Comparison of ENCODE assay signal across 12 mouse cellular contexts in the genomic region with DNA sequence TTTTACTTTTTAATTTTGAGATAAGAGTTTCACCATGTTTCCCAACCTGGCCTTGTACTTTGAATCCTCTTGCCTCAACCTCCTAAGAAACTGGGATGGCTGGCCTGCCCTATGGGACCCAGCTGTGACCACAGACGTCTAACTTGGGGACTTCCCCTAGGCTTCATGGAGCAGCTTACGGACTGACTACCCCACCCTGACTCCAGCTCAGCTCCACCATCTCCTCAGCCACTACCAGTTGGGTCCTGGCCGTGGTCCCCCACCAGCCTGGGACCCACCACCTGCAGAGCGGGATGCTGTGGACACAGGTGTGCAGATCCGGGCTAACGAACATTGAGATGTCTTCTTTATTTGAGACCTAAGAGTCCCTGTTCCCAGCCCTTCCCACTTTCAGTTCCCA. TPM values are rescaled to one million over a fixed set of nuclear protein-coding genes. Genes with fewer than 3 reads are reported as not detected.
DNase-seq lines count a peak whose midpoint lies in the region; ATAC-seq and TF ChIP-seq lines count a peak whose summit lies in the region.
"Had no signal": no experiment of that assay in that cellular context is flagged by ENCODE, and none has a peak within 500 bp of the region (broad histone marks: within the 10 kb centered on the region; RNA-seq: fewer than 3 reads in every experiment).

No protein-coding gene starts in this region.

- no peaks in the 10 kb centered on the region for H3K9me3 ChIP-seq in heart, embryonic 12.5 days (replicated peaks)
- 0 out of 2 replicates have a peak, but pooled peaks cover 4% of the 10 kb centered on the region for H3K9me3 ChIP-seq in midbrain, embryonic 10.5 days (replicated peaks)
- H3K9me3 ChIP-seq in midbrain, postnatal 0 days (ENCODE audit: low read length), result no peaks in the 10 kb centered on the region
- H3K9me3 ChIP-seq in hindbrain, embryonic 16.5 days (ENCODE audit: control insufficient read depth, low read length), result no peaks in the 10 kb centered on the region
- H3K9me3 ChIP-seq in stomach, embryonic 15.5 days, result no peaks in the 10 kb centered on the region

- H3K27ac ChIP-seq in heart, embryonic 12.5 days (ENCODE audit: poor library complexity, severe bottlenecking), result no peak overlapping the region
- H3K27ac ChIP-seq in midbrain, embryonic 10.5 days (replicated peaks), result no peak overlapping the region
- no peak overlapping the region for H3K27ac ChIP-seq in midbrain, postnatal 0 days (ENCODE audit: low read depth, low read length)
- no peak overlapping the region for H3K27ac ChIP-seq in hindbrain, embryonic 16.5 days (ENCODE audit: low read depth, low read length)
- no peak overlapping the region for H3K27ac ChIP-seq in stomach, embryonic 15.5 days

- ATAC-seq in heart, embryonic 12.5 days (ENCODE audit: insufficient number of reproducible peaks, low FRiP score), result no peak
- ATAC-seq in midbrain, postnatal 0 days (ENCODE audit: low FRiP score), result no peak
- no peak for ATAC-seq in hindbrain, embryonic 16.5 days
- ATAC-seq in stomach, embryonic 15.5 days (ENCODE audit: insufficient read depth, low FRiP score, low read depth), result no peak
- ATAC-seq in inflammation-experienced regulatory T-cells, adult 6 months, result no peak

- H3K4me1 ChIP-seq in heart, embryonic 12.5 days (replicated peaks), result peaks cover 73% of the 10 kb centered on the region
- H3K4me1 ChIP-seq in midbrain, embryonic 10.5 days, result peaks cover 46% of the 10 kb centered on the region
- peaks cover 7% of the 10 kb centered on the region; the same call in 1 of the 2 replicates for H3K4me1 ChIP-seq in midbrain, postnatal 0 days (ENCODE audit: insufficient read depth, low read length)
- H3K4me1 ChIP-seq in hindbrain, embryonic 16.5 days (ENCODE audit: control insufficient read depth, insufficient read depth, low read depth, low read length), result peaks cover 15% of the 10 kb centered on the region
- H3K4me1 ChIP-seq in stomach, embryonic 15.5 days, result peaks cover 37% of the 10 kb centered on the region

- H3K27me3 ChIP-seq in heart, embryonic 12.5 days (replicated peaks), result no peaks in the 10 kb centered on the region; the same call in 1 of the 2 replicates
- peaks cover 35% of the 10 kb centered on the region for H3K27me3 ChIP-seq in midbrain, embryonic 10.5 days (ENCODE audit: low read depth, poor library complexity, severe bottlenecking)
- no peaks in the 10 kb centered on the region for H3K27me3 ChIP-seq in midbrain, postnatal 0 days (ENCODE audit: insufficient read depth, low read length)
- H3K27me3 ChIP-seq in hindbrain, embryonic 16.5 days (replicated peaks; ENCODE audit: control insufficient read depth, insufficient read depth, low read length), result no peaks in the 10 kb centered on the region
- H3K27me3 ChIP-seq in stomach, embryonic 15.5 days (replicated peaks), result no peaks in the 10 kb centered on the region; the same call in 1 of the 2 replicates

- no peak overlapping the region for H3K9ac ChIP-seq in heart, embryonic 12.5 days
- no peak overlapping the region for H3K9ac ChIP-seq in midbrain, postnatal 0 days (replicated peaks; ENCODE audit: low read length, poor library complexity, severe bottlenecking)
- H3K9ac ChIP-seq in hindbrain, embryonic 16.5 days (ENCODE audit: low read depth, low read length), result no peak overlapping the region
- no peak overlapping the region for H3K9ac ChIP-seq in stomach, embryonic 15.5 days

- no peak for DNase-seq in heart, postnatal 14 days
- no peak for DNase-seq in midbrain, embryonic 10.5 days (ENCODE audit: low spot score)
- DNase-seq in midbrain, postnatal 0 days (ENCODE audit: low spot score), result no peak
- no peak for DNase-seq in c-Kit-positive CD71-positive TER-119-positive erythroid progenitor cells, embryonic 14.5 days (ENCODE audit: low spot score)
- DNase-seq: left cerebral cortex, postnatal 4 days; lung, postnatal 4 days had no signal

- H3K4me3 ChIP-seq in heart, embryonic 12.5 days, result peak overlapping the region; percentile 24; the same call in 1 of the 2 replicates
- peak overlapping the region; percentile 46; the same call in 1 of the 2 replicates for H3K4me3 ChIP-seq in midbrain, embryonic 10.5 days
- H3K4me3 ChIP-seq in midbrain, postnatal 0 days (ENCODE audit: low read depth, low read length), result no peak overlapping the region
- H3K4me3 ChIP-seq in hindbrain, embryonic 16.5 days (ENCODE audit: low read length), result no peak overlapping the region
- H3K4me3 ChIP-seq in stomach, embryonic 15.5 days (replicated peaks), result no peak overlapping the region

- TF ChIP-seq CTCF in midbrain, postnatal 0 days (IDR thresholded peaks at IDR 0.05), result no peak

- H3K4me2 ChIP-seq in heart, embryonic 12.5 days, result no peak overlapping the region
- H3K4me2 ChIP-seq in midbrain, postnatal 0 days (ENCODE audit: low read depth, low read length, poor library complexity, severe bottlenecking), result no peak overlapping the region; the same call in 1 of the 2 replicates
- peak overlapping the region; percentile 68 for H3K4me2 ChIP-seq in hindbrain, embryonic 16.5 days (ENCODE audit: low read length)
- peak overlapping the region; percentile 52 for H3K4me2 ChIP-seq in stomach, embryonic 15.5 days

- H3K36me3 ChIP-seq in heart, embryonic 12.5 days, result peaks cover 17% of the 10 kb centered on the region
- H3K36me3 ChIP-seq in midbrain, embryonic 10.5 days, result peaks cover 11% of the 10 kb centered on the region
- H3K36me3 ChIP-seq in midbrain, postnatal 0 days (ENCODE audit: insufficient read depth, low read length), result peaks cover 17% of the 10 kb centered on the region; the same call in 1 of the 2 replicates
- H3K36me3 ChIP-seq in hindbrain, embryonic 16.5 days (ENCODE audit: control insufficient read depth, insufficient read depth, low read length), result peaks cover 7% of the 10 kb centered on the region
- H3K36me3 ChIP-seq in stomach, embryonic 15.5 days, result 0 out of 2 replicates have a peak, but pooled peaks cover 7% of the 10 kb centered on the region

- intact Hi-C loops in heart, postnatal 14 days (cut with DNase I), result no loop called here

- 96% methylated on average over 6 of the region's 6 CpGs for WGBS in heart, embryonic 12.5 days
- 96% methylated on average over 6 of the region's 6 CpGs for WGBS in midbrain, embryonic 10.5 days
- WGBS in midbrain, postnatal 0 days, result 89% methylated on average over 6 of the region's 6 CpGs
- WGBS in hindbrain, embryonic 16.5 days, result 98% methylated on average over 6 of the region's 6 CpGs
- WGBS in stomach, embryonic 15.5 days, result 92% methylated on average over 6 of the region's 6 CpGs

RNA-seq across cellular contexts. Expression of a gene that starts 2.1 kb away (rescaled TPM):
- polyA plus RNA-seq in heart, embryonic 12.5 days (2016; fragmentation: Nextera tagmentation; extraction: Ambion mirVana), result 3.3 and 5.4 TPM in 2 replicates
- 1 to 10 TPM; 6.4 to 6.9 TPM for total RNA-seq in heart, postnatal 14 days (2021)
- polyA plus RNA-seq in midbrain, embryonic 10.5 days (2016; fragmentation: Nextera tagmentation; extraction: Ambion mirVana), result 2.1 and 3.3 TPM in 2 replicates
- total RNA-seq in midbrain, postnatal 0 days (2014; rRNA removed), result 2.7 and 3.3 TPM in 2 replicates
- 2.8 and 3.0 TPM in 2 replicates for polyA plus RNA-seq in midbrain, postnatal 0 days (2015; fragmentation: Nextera tagmentation; extraction: Ambion mirVana)
- 2.9 and 5.2 TPM in 2 replicates for polyA plus RNA-seq in hindbrain, embryonic 16.5 days (2015; fragmentation: Nextera tagmentation; extraction: Ambion mirVana)
- 7.4 and 9.5 TPM in 2 replicates for polyA plus RNA-seq in stomach, embryonic 15.5 days (2015; fragmentation: Nextera tagmentation; extraction: Ambion mirVana)
- polyA plus RNA-seq in inflammation-experienced regulatory T-cells, adult 6 months (2017; shearing (Covaris generic)), result not detected
- total RNA-seq: hematopoietic stem cell, adult 5-6 weeks had no signal

RNA-seq across cellular contexts. Expression of a gene that starts 10.4 kb away (rescaled TPM):
- 36.1 and 38.1 TPM in 2 replicates for polyA plus RNA-seq in heart, embryonic 12.5 days (2016; fragmentation: Nextera tagmentation; extraction: Ambion mirVana)
- 10 to 100 TPM; 42.6 to 42.8 TPM for total RNA-seq in heart, postnatal 14 days (2021)
- 4.8 and 5.5 TPM in 2 replicates for polyA plus RNA-seq in midbrain, embryonic 10.5 days (2016; fragmentation: Nextera tagmentation; extraction: Ambion mirVana)
- 36.0 and 38.5 TPM in 2 replicates for total RNA-seq in midbrain, postnatal 0 days (2014; rRNA removed)
- 24.0 and 25.1 TPM in 2 replicates for polyA plus RNA-seq in midbrain, postnatal 0 days (2015; fragmentation: Nextera tagmentation; extraction: Ambion mirVana)
- polyA plus RNA-seq in hindbrain, embryonic 16.5 days (2015; fragmentation: Nextera tagmentation; extraction: Ambion mirVana), result 16.7 and 17.5 TPM in 2 replicates
- polyA plus RNA-seq in stomach, embryonic 15.5 days (2015; fragmentation: Nextera tagmentation; extraction: Ambion mirVana), result 11.0 and 11.6 TPM in 2 replicates
- polyA plus RNA-seq in inflammation-experienced regulatory T-cells, adult 6 months (2017; shearing (Covaris generic)), result under 1 TPM in 1 of 3 experiments, not detected in 2; 0.17 TPM
- total RNA-seq: common myeloid progenitor, adult 5-6 weeks; hematopoietic stem cell, adult 5-6 weeks had no signal

RNA-seq across cellular contexts. Expression of a gene that starts 16.1 kb away (rescaled TPM):
- polyA plus RNA-seq in heart, embryonic 12.5 days (2016; fragmentation: Nextera tagmentation; extraction: Ambion mirVana), result 0.35 and 0.65 TPM in 2 replicates
- under 1 TPM; 0.54 to 0.67 TPM for total RNA-seq in heart, postnatal 14 days (2021)
- polyA plus RNA-seq in midbrain, embryonic 10.5 days (2016; fragmentation: Nextera tagmentation; extraction: Ambion mirVana), result 0.16 TPM in 1 of 2 replicates, not detected in the other
- 0.11 TPM in 1 of 2 replicates, not detected in the other for total RNA-seq in midbrain, postnatal 0 days (2014; rRNA removed)
- 0.11 TPM in 1 of 2 replicates, not detected in the other for polyA plus RNA-seq in midbrain, postnatal 0 days (2015; fragmentation: Nextera tagmentation; extraction: Ambion mirVana)
- not detected in 2 replicates for polyA plus RNA-seq in hindbrain, embryonic 16.5 days (2015; fragmentation: Nextera tagmentation; extraction: Ambion mirVana)
- polyA plus RNA-seq in stomach, embryonic 15.5 days (2015; fragmentation: Nextera tagmentation; extraction: Ambion mirVana), result 0.19 and 0.31 TPM in 2 replicates
- not detected for polyA plus RNA-seq in inflammation-experienced regulatory T-cells, adult 6 months (2017; shearing (Covaris generic))
- total RNA-seq: hematopoietic stem cell, adult 5-6 weeks had no signal

RNA-seq across cellular contexts. Expression of a gene that starts 20.6 kb away (rescaled TPM):
- not detected in 2 replicates for polyA plus RNA-seq in heart, embryonic 12.5 days (2016; fragmentation: Nextera tagmentation; extraction: Ambion mirVana)
- under 1 TPM in 1 of 2 experiments, not detected in 1; 0.12 TPM for total RNA-seq in heart, postnatal 14 days (2021)
- polyA plus RNA-seq in midbrain, embryonic 10.5 days (2016; fragmentation: Nextera tagmentation; extraction: Ambion mirVana), result not detected in 2 replicates
- not detected in 2 replicates for total RNA-seq in midbrain, postnatal 0 days (2014; rRNA removed)
- not detected in 2 replicates for polyA plus RNA-seq in midbrain, postnatal 0 days (2015; fragmentation: Nextera tagmentation; extraction: Ambion mirVana)
- polyA plus RNA-seq in hindbrain, embryonic 16.5 days (2015; fragmentation: Nextera tagmentation; extraction: Ambion mirVana), result not detected in 2 replicates
- 0.76 and 0.84 TPM in 2 replicates for polyA plus RNA-seq in stomach, embryonic 15.5 days (2015; fragmentation: Nextera tagmentation; extraction: Ambion mirVana)
- polyA plus RNA-seq in inflammation-experienced regulatory T-cells, adult 6 months (2017; shearing (Covaris generic)), result not detected
- total RNA-seq: common myeloid progenitor, adult 5-6 weeks had no signal

RNA-seq across cellular contexts. Expression of a gene that starts 22.4 kb away (rescaled TPM):
- not detected in 2 replicates for polyA plus RNA-seq in heart, embryonic 12.5 days (2016; fragmentation: Nextera tagmentation; extraction: Ambion mirVana)
- total RNA-seq in heart, postnatal 14 days (2021), result not detected
- polyA plus RNA-seq in midbrain, embryonic 10.5 days (2016; fragmentation: Nextera tagmentation; extraction: Ambion mirVana), result not detected in 2 replicates
- total RNA-seq in midbrain, postnatal 0 days (2014; rRNA removed), result not detected in 2 replicates
- not detected in 2 replicates for polyA plus RNA-seq in midbrain, postnatal 0 days (2015; fragmentation: Nextera tagmentation; extraction: Ambion mirVana)
- not detected in 2 replicates for polyA plus RNA-seq in hindbrain, embryonic 16.5 days (2015; fragmentation: Nextera tagmentation; extraction: Ambion mirVana)
- polyA plus RNA-seq in stomach, embryonic 15.5 days (2015; fragmentation: Nextera tagmentation; extraction: Ambion mirVana), result 0.18 and 0.41 TPM in 2 replicates
- not detected for polyA plus RNA-seq in inflammation-experienced regulatory T-cells, adult 6 months (2017; shearing (Covaris generic))
- total RNA-seq: common myeloid progenitor, adult 5-6 weeks; hematopoietic stem cell, adult 5-6 weeks; left cerebral cortex, postnatal 4 days had no signal

Comparison
In these comparisons a context has a peak if more than half of its experiments do, and no peak if none do; other contexts are left out.
1. H3K4me3 ChIP-seq: peak in heart, embryonic 12.5 days (single experiment) and midbrain, embryonic 10.5 days (single experiment); none in midbrain, postnatal 0 days (single experiment), hindbrain, embryonic 16.5 days (single experiment) and stomach, embryonic 15.5 days (single experiment).
2. H3K4me2 ChIP-seq: peak in hindbrain, embryonic 16.5 days (single experiment) and stomach, embryonic 15.5 days (single experiment); none in heart, embryonic 12.5 days (single experiment) and midbrain, postnatal 0 days (single experiment).